In genomic region chr9:55229010-55229409, GRCm38 (mm10) we compare ENCODE assay signal across 2 mouse cellular contexts.
TF ChIP-seq lines count a peak whose summit lies in the region.

No protein-coding gene starts in this region.

TF ChIP-seq in CH12.LX, 34 proteins besides CTCF, POLR2A, EP300 and RAD21 (continued from another document):
- TF ChIP-seq KAT2A (IDR thresholded peaks at IDR 0.05; ENCODE audit: insufficient replicate concordance, low read length): no peak
- TF ChIP-seq HCFC1 (IDR thresholded peaks at IDR 0.05; ENCODE audit: low read depth, low read length): no peak
- TF ChIP-seq SMC3 (IDR thresholded peaks at IDR 0.05; ENCODE audit: low read depth, low read length): peak; percentile 38
TF ChIP-seq in CH12.LX: peak in this region for 1.

TF ChIP-seq in MEL, 35 proteins besides CTCF, POLR2A, EP300 and RAD21 (continued from another document):
- TF ChIP-seq MAZ (IDR thresholded peaks at IDR 0.05; ENCODE audit: low read depth, low read length) (no peak), UBTF (IDR thresholded peaks at IDR 0.05; ENCODE audit: borderline replicate concordance, insufficient read depth, low read depth, low read length) (no peak), USF1 (IDR thresholded peaks at IDR 0.05; ENCODE audit: low read depth, low read length) (no peak), SMC3 (IDR thresholded peaks at IDR 0.05; ENCODE audit: low read depth, low read length) (peak; percentile 18; the same call in 1 of the 2 replicates)
TF ChIP-seq in MEL: peak in this region for 1.
